Mouse (Mus musculus): Measurements from ENCODE around the gene Med14.

GRCm38 (mm10) chrX:12773236-12773635 lies 11.4 kb upstream of the Med14 start:
- TF ChIP-seq CTCF (IDR thresholded peaks at IDR 0.05; ENCODE audit: low read depth, low read length) = no peak
- TF ChIP-seq GATA1 (IDR thresholded peaks at IDR 0.05; ENCODE audit: borderline replicate concordance, low read length) = no peak
- TF ChIP-seq POLR2AphosphoS5 (IDR thresholded peaks at IDR 0.05; ENCODE audit: insufficient replicate concordance, low read depth, low read length) = no peak

Measured in G1E (cell line).